Mouse (Mus musculus) stomach, postnatal 0 days (tissue): ENCODE data around the gene Myl12a. TPM values are rescaled to one million over a fixed set of nuclear protein-coding genes. Genes with fewer than 3 reads are reported as not detected.

ENCODE experiments used
- ATAC-seq: fragments of 200-750 bp; cut with Nextera tagmentation; 2 replicates; pipeline ENCODE4 v1.8.0; 2017; ENCODE audit not compliant: low FRiP score, low TSS enrichment
- DNase-seq: peaks from one replicate; pipeline ENCODE4 v3.0.0-alpha.2; 2016; ENCODE audit warnings: low spot score
- H3K27ac ChIP-seq: fragments of 300-500 bp; sonication (generic); replicated peaks from 2 replicates; pipeline ENCODE4 v1.5.1; 2014; ENCODE audit warnings: mild to moderate bottlenecking, control low read depth
- H3K27me3 ChIP-seq: fragments of 300-500 bp; sonication (generic); 2 replicates; pipeline ENCODE4 v1.6.1; 2014; ENCODE audit warnings: low read length; ENCODE audit not compliant: control insufficient read depth, insufficient read depth
- H3K36me3 ChIP-seq: fragments of 300-500 bp; sonication (generic); 2 replicates; pipeline ENCODE4 v1.6.1; 2014; ENCODE audit warnings: low read length, mixed read lengths; ENCODE audit not compliant: control insufficient read depth, insufficient read depth
- H3K4me1 ChIP-seq: fragments of 300-500 bp; sonication (generic); replicated peaks from 2 replicates; pipeline ENCODE4 v1.6.1; 2014; ENCODE audit warnings: antibody characterized with exemption; ENCODE audit not compliant: control insufficient read depth, insufficient read depth
- H3K4me2 ChIP-seq: fragments of 300-500 bp; sonication (generic); replicated peaks from 2 replicates; pipeline ENCODE4 v1.6.1; 2014; ENCODE audit warnings: low read depth, mild to moderate bottlenecking, control low read depth, moderate library complexity
- H3K4me3 ChIP-seq: fragments of 300-500 bp; sonication (generic); 2 replicates; pipeline ENCODE4 v1.5.1; 2014; ENCODE audit warnings: low read depth, low read length, control low read depth
- H3K9ac ChIP-seq: fragments of 300-500 bp; sonication (generic); 2 replicates; pipeline ENCODE4 v1.6.1; 2014; ENCODE audit warnings: mild to moderate bottlenecking, low read length, control low read depth, mixed read lengths
- H3K9me3 ChIP-seq: fragments of 300-500 bp; sonication (generic); 2 replicates; pipeline ENCODE4 v1.6.1; 2016; ENCODE audit warnings: low read length; ENCODE audit not compliant: control insufficient read depth
- CTCF ChIP-seq: IDR thresholded peaks from 2 replicates; pipeline ENCODE4 v1.5.1; 2016; ENCODE audit warnings: antibody characterized with exemption, low read depth, mild to moderate bottlenecking, moderate library complexity
- EP300 ChIP-seq: optimal IDR thresholded peaks from 2 replicates; pipeline ENCODE3; 2016; ENCODE audit warnings: antibody characterized with exemption
- WGBS: fragments of 180-500 bp; shearing (Covaris S2); extraction: QIAGEN DNeasy Blood & Tissue Kit; methylation state at CpG from one replicate; pipeline ENCODE4 v1.1.7; 2014; 5-methylcytosine and 5-hydroxymethylcytosine counted together
- polyA plus RNA-seq: library from polyadenylated mRNA; unstranded; fragments of >200 nt; fragmentation: Nextera tagmentation; extraction: Ambion mirVana; gene quantifications from 2 replicates; pipeline ENCODE4 v1.2.1, GENCODE M21; 2015

Myl12a gene
- polyA plus RNA-seq, 1 experiment from 2014 or later: 534 TPM

- peak; percentile 89 for ATAC-seq
- H3K27ac ChIP-seq: peak overlapping the region; percentile 95
- 0 out of 2 replicates have a peak, but pooled peaks cover 2% of the 10 kb centered on the region for H3K4me1 ChIP-seq
- no peaks in the 10 kb centered on the region for H3K9me3 ChIP-seq
- peak overlapping the region; percentile 84 for H3K4me2 ChIP-seq
- peak overlapping the region; percentile 85 for H3K9ac ChIP-seq
- peaks cover 7% of the 10 kb centered on the region for H3K36me3 ChIP-seq
- 1% methylated on average over 68 of the region's 70 CpGs for whole genome bisulfite sequencing
- TF ChIP-seq EP300 (peak; percentile 89), CTCF (no peak)
- peak overlapping the region; percentile 89 for H3K4me3 ChIP-seq
- DNase-seq: peak; percentile 91
- no peaks in the 10 kb centered on the region for H3K27me3 ChIP-seq
These were observed 12.0 kb downstream of the Myl12a start for GRCm38 (mm10) chr17:70990403-70991303.

GRCm38 (mm10) chr17:70989991-70990390 is 12.7 kb downstream of the Myl12a start:
- peak overlapping the region; percentile 85 for H3K9ac ChIP-seq
- 1% methylated on average over 24 of the region's 24 CpGs for WGBS
- no peaks in the 10 kb centered on the region for H3K27me3 ChIP-seq
- peak overlapping the region; percentile 95 for H3K27ac ChIP-seq
- peaks cover 8% of the 10 kb centered on the region for H3K36me3 ChIP-seq
- 0 out of 2 replicates have a peak, but pooled peaks cover 2% of the 10 kb centered on the region for H3K4me1 ChIP-seq
- DNase-seq: peak; percentile 66
- no peaks in the 10 kb centered on the region for H3K9me3 ChIP-seq
- TF ChIP-seq CTCF: no peak
- no peak for TF ChIP-seq EP300
- H3K4me3 ChIP-seq: peak overlapping the region; percentile 89
- peak; percentile 51 for ATAC-seq
- peak overlapping the region; percentile 84 for H3K4me2 ChIP-seq

GRCm38 (mm10) chr17:70989430-70989829 is 13.2 kb downstream of the Myl12a start:
- H3K9me3 ChIP-seq: no peaks in the 10 kb centered on the region
- H3K9ac ChIP-seq: peak overlapping the region; percentile 85; the same call in 1 of the 2 replicates
- no peak for TF ChIP-seq CTCF
- DNase-seq (no peak), ATAC-seq (no peak)
- 32% methylated on average over 8 of the region's 8 CpGs for WGBS
- peaks cover 8% of the 10 kb centered on the region for H3K36me3 ChIP-seq
- H3K4me1 ChIP-seq: 0 out of 2 replicates have a peak, but pooled peaks cover 2% of the 10 kb centered on the region
- H3K27me3 ChIP-seq: no peaks in the 10 kb centered on the region
- H3K4me2 ChIP-seq: peak overlapping the region; percentile 84
- H3K27ac ChIP-seq: peak overlapping the region; percentile 95
- peak overlapping the region; percentile 89 for H3K4me3 ChIP-seq

GRCm38 (mm10) chr17:70988337-70988767 is 14.3 kb downstream of the Myl12a start:
- peak; percentile 57 for DNase-seq
- Histone ChIP-seq H3K36me3 (peaks cover 8% of the 10 kb centered on the region), H3K4me2 (peak overlapping the region; percentile 5; the same call in 1 of the 2 replicates), H3K27ac (peak overlapping the region; percentile 5; the same call in 1 of the 2 replicates), H3K4me1 (0 out of 2 replicates have a peak, but pooled peaks cover 2% of the 10 kb centered on the region), H3K4me3 (no peak overlapping the region), H3K9me3 (no peaks in the 10 kb centered on the region), H3K27me3 (no peaks in the 10 kb centered on the region), H3K9ac (no peak overlapping the region)
- ATAC-seq: peak; percentile 45; the same call in 1 of the 2 replicates
- 63% methylated on average over 12 of the region's 12 CpGs for WGBS
- TF ChIP-seq EP300 (no peak), CTCF (no peak)

GRCm38 (mm10) chr17:70986831-70987660 is 15.6 kb downstream of the Myl12a start:
- WGBS: 71% methylated on average over 15 of the region's 15 CpGs
- TF ChIP-seq CTCF (no peak), EP300 (no peak)
- DNase-seq: no peak

More at GRCm38 (mm10) chr17:70986831-70987660, 15.6 kb downstream of the Myl12a start:
- Histone ChIP-seq H3K27ac (peak overlapping the region; percentile 14; the same call in 1 of the 2 replicates), H3K4me1 (0 out of 2 replicates have a peak, but pooled peaks cover 2% of the 10 kb centered on the region), H3K9me3 (no peaks in the 10 kb centered on the region), H3K9ac (no peak overlapping the region), H3K27me3 (no peaks in the 10 kb centered on the region), H3K36me3 (peaks cover 6% of the 10 kb centered on the region; the same call in 1 of the 2 replicates), H3K4me3 (no peak overlapping the region), H3K4me2 (no peak overlapping the region)
- ATAC-seq: no peak
